Mouse (Mus musculus): ENCODE data around the gene Cd6.

- TF ChIP-seq CTCF (IDR thresholded peaks at IDR 0.05; ENCODE audit: low read depth) (no peak), EP300 (optimal IDR thresholded peaks at IDR 0.05) (no peak)
Observed at GRCm38 (mm10) chr19:10878201-10878837, 48.5 kb upstream of the Cd6 start.
